Mouse (Mus musculus) kidney, postnatal 0 days (tissue): ENCODE measurements around the gene Osbpl10. TPM values are rescaled to one million over a fixed set of nuclear protein-coding genes. Genes with fewer than 3 reads are reported as not detected.

Source experiments
- ATAC-seq: fragments of 200-750 bp; cut with Nextera tagmentation; replicated peaks from 2 replicates; pipeline ENCODE4 v1.8.0; 2017; ENCODE audit warnings: low read depth, moderate number of reproducible peaks, moderate TSS enrichment, moderate library complexity; ENCODE audit not compliant: low FRiP score
- DNase-seq: peaks from one replicate; pipeline ENCODE4 v3.0.0-alpha.2; 2016; ENCODE audit warnings: low spot score
- H3K27ac ChIP-seq: fragments of 300-500 bp; sonication (generic); 2 replicates; pipeline ENCODE4 v1.5.1; 2014; ENCODE audit warnings: mild to moderate bottlenecking
- H3K27me3 ChIP-seq: fragments of 300-500 bp; sonication (generic); 2 replicates; pipeline ENCODE4 v1.6.1; 2014; ENCODE audit warnings: low read length, mixed read lengths; ENCODE audit not compliant: insufficient read depth
- H3K36me3 ChIP-seq: fragments of 300-500 bp; sonication (generic); 2 replicates; pipeline ENCODE4 v1.6.1; 2014; ENCODE audit warnings: low read length, mixed read lengths; ENCODE audit not compliant: insufficient read depth
- H3K4me1 ChIP-seq: fragments of 300-500 bp; sonication (generic); replicated peaks from 2 replicates; pipeline ENCODE4 v1.6.1; 2014; ENCODE audit warnings: antibody characterized with exemption, low read length, mixed read lengths; ENCODE audit not compliant: insufficient read depth
- H3K4me2 ChIP-seq: fragments of 300-500 bp; sonication (generic); 2 replicates; pipeline ENCODE4 v1.6.1; 2014; ENCODE audit warnings: mild to moderate bottlenecking, low read length, moderate library complexity, mixed read lengths
- H3K4me3 ChIP-seq: fragments of 300-500 bp; sonication (generic); replicated peaks from 2 replicates; pipeline ENCODE4 v1.5.1; 2014; ENCODE audit warnings: low read depth, low read length
- H3K9ac ChIP-seq: fragments of 300-500 bp; sonication (generic); 2 replicates; pipeline ENCODE4 v1.6.1; 2014; ENCODE audit warnings: low read depth, low read length
- H3K9me3 ChIP-seq: fragments of 300-500 bp; sonication (generic); replicated peaks from 2 replicates; pipeline ENCODE4 v1.6.1; 2016; ENCODE audit warnings: low read length, inconsistent platforms, mixed read lengths
- CTCF ChIP-seq: IDR thresholded peaks from 2 replicates; pipeline ENCODE4 v1.5.1; 2016; ENCODE audit warnings: antibody characterized with exemption, low read depth, mild to moderate bottlenecking, moderate library complexity
- WGBS: fragments of 180-500 bp; shearing (Covaris S2); extraction: QIAGEN DNeasy Blood & Tissue Kit; methylation state at CpG from one replicate; pipeline ENCODE4 v1.1.7; 2014; 5-methylcytosine and 5-hydroxymethylcytosine counted together
- polyA plus RNA-seq: library from polyadenylated mRNA; unstranded; fragments of >200 nt; fragmentation: Nextera tagmentation; extraction: Ambion mirVana; gene quantifications from 2 replicates; pipeline ENCODE4 v1.2.1, GENCODE M21; 2015

Gene Osbpl10
- polyA plus RNA-seq, 1 experiment from 2014 or later = 2.8 TPM

DNA sequence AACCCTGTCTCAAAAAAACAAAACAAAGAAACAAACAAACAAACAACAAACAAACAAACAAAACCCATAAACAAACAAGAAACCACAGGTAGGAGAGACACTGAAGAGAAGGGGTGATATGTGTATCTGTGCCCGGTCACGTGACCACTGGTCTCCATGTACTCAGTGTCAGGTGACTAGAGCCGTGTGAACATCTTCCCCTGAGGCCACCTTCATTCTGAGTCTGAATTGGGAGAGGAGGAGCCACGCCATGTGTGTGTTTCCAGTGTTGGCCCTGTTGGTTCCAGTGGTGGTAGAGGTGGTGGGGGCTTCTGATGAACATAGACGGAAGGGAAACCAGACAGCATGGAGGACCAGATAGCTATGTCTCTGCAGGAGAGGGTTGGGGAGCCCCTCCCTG is 168.8 kb downstream of the Osbpl10 start:
- Histone ChIP-seq H3K4me3 (no peak overlapping the region), H3K4me1 (no peaks in the 10 kb centered on the region), H3K9me3 (no peaks in the 10 kb centered on the region), H3K27ac (no peak overlapping the region), H3K36me3 (no peaks in the 10 kb centered on the region), H3K9ac (no peak overlapping the region), H3K27me3 (no peaks in the 10 kb centered on the region), H3K4me2 (no peak overlapping the region)
- no peak for TF ChIP-seq CTCF
- ATAC-seq (no peak), DNase-seq (no peak)
- WGBS = 95% methylated on average over 5 of the region's 5 CpGs

DNA sequence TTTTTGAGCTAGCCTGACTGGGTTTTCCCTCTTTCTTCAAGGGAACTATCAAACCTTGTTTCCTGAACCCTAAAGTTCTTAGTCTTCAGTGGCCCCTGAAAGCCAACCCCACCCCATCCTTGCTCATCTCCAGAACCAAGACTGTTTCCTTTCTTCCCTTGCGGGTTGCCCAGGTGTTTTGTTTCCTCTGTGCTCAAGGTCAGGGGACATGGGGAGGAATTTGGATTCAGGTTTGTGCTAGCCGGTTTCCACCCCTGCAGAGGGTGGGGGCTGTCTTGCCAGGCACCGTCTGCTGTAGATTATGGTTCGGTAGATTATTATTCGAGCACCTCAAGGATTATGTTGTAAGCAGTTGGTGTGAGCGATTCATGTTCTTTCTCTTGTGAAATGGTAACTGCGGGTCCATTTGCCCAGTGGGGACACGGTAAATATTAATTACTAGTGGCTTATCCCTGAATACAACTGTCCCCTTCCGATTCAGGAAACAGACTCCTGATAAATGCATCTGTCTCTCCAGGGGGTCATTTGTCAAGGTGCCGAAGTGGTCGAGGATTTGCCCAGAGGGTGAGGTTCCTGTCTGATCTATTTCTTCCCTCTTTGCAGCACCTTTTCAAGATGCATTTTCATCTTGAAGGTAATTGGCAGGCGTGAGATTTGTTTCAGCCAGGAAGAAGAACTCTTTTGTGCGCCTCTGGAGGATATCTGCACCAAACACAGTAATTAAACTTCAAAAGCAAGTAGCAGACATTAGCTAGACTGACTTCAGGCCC is 169.4 kb downstream of the Osbpl10 start:
- Histone ChIP-seq H3K27me3 (no peaks in the 10 kb centered on the region), H3K36me3 (no peaks in the 10 kb centered on the region), H3K4me1 (no peaks in the 10 kb centered on the region), H3K4me2 (no peak overlapping the region), H3K9me3 (no peaks in the 10 kb centered on the region), H3K4me3 (no peak overlapping the region), H3K27ac (no peak overlapping the region), H3K9ac (no peak overlapping the region)
- TF ChIP-seq CTCF = no peak
- no peak for DNase-seq
- no peak for ATAC-seq
- WGBS = 80% methylated on average over 13 of the region's 13 CpGs

GRCm38 (mm10) chr9:115149011-115149756 is 170.8 kb downstream of the Osbpl10 start:
- ATAC-seq = no peak
- no peak for TF ChIP-seq CTCF

GRCm38 (mm10) chr9:115161591-115161990 is 183.2 kb downstream of the Osbpl10 start:
- no peak for DNase-seq
- no peak overlapping the region for H3K9ac ChIP-seq
- TF ChIP-seq CTCF = no peak
- no peak for ATAC-seq
- WGBS = 49% methylated on average over 5 of the region's 5 CpGs
- no peak overlapping the region for H3K4me2 ChIP-seq
- no peak overlapping the region for H3K27ac ChIP-seq
- H3K4me1 ChIP-seq = no peaks in the 10 kb centered on the region
- H3K36me3 ChIP-seq = no peaks in the 10 kb centered on the region
- H3K27me3 ChIP-seq = no peaks in the 10 kb centered on the region
- no peaks in the 10 kb centered on the region for H3K9me3 ChIP-seq
- H3K4me3 ChIP-seq = no peak overlapping the region

More at GRCm38 (mm10) chr9:115149011-115149756, 170.8 kb downstream of the Osbpl10 start:
- no peaks in the 10 kb centered on the region for H3K4me1 ChIP-seq
- WGBS = 86% methylated on average over 18 of the region's 18 CpGs
- H3K27ac ChIP-seq = no peak overlapping the region
- no peak overlapping the region for H3K4me3 ChIP-seq
- H3K4me2 ChIP-seq = no peak overlapping the region
- no peak for DNase-seq
- H3K9ac ChIP-seq = no peak overlapping the region
- H3K36me3 ChIP-seq = no peaks in the 10 kb centered on the region
- H3K27me3 ChIP-seq = no peaks in the 10 kb centered on the region
- H3K9me3 ChIP-seq = no peaks in the 10 kb centered on the region

DNA sequence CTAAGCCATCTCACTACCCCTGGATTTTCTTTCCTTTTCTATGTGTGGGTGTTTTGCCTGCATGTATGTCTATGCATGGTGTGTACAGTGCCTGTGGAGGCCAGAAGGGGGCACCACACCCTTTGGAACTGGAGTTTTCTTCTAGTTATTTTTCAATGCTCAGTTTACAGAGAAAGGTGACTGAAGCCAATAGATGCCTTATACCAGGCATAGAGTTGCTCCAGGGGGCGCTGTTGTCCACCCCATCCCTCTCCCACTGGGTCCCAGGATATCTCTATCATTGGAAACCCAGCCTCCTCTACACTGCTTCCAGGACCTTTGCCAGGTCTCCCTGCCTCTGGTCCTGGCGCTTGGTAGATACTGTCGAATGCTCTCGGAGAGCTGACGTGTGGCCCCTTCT is 184.7 kb downstream of the Osbpl10 start:
- no peaks in the 10 kb centered on the region for H3K27me3 ChIP-seq
- DNase-seq (peak; percentile 89), ATAC-seq (peak; percentile 70; the same call in 1 of the 2 replicates)
- H3K36me3 ChIP-seq = no peaks in the 10 kb centered on the region
- H3K4me3 ChIP-seq = no peak overlapping the region
- H3K9ac ChIP-seq = no peak overlapping the region
- no peaks in the 10 kb centered on the region for H3K9me3 ChIP-seq
- H3K4me1 ChIP-seq = no peaks in the 10 kb centered on the region
- TF ChIP-seq CTCF = peak; percentile 88
- no peak overlapping the region for H3K27ac ChIP-seq
- H3K4me2 ChIP-seq = no peak overlapping the region
- WGBS = 66% methylated on average over 5 of the region's 5 CpGs

DNA sequence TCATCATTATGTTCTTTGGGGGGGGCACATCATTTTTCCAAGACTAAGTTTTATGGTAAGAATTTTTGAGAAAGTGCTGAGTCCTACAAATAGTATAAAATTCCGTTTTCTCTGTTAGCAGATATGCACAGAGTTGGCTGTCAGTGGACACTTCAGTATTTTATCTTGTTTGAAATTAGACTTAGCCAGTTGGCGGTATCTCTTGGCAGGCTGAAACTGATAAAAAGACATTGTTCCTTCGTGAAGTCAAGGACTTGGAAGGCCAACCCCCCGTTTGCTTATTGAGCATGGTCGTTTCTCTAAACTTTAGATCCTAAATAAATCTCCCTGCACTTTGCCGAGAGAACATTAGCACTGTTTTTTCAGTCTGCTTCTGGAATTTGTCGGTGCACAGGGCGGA is 185.3 kb downstream of the Osbpl10 start:
- H3K4me2 ChIP-seq = no peak overlapping the region
- ATAC-seq = no peak
- no peak overlapping the region for H3K27ac ChIP-seq
- no peaks in the 10 kb centered on the region for H3K4me1 ChIP-seq
- DNase-seq = no peak
- 43% methylated on average over 8 of the region's 8 CpGs for WGBS
- H3K36me3 ChIP-seq = no peaks in the 10 kb centered on the region
- no peak overlapping the region for H3K4me3 ChIP-seq
- H3K9me3 ChIP-seq = no peaks in the 10 kb centered on the region
- H3K9ac ChIP-seq = no peak overlapping the region
- no peaks in the 10 kb centered on the region for H3K27me3 ChIP-seq
- no peak for TF ChIP-seq CTCF
